Mouse (Mus musculus) testis, adult 2 months (tissue): ENCODE data around the gene Tmem209.

Experiments used
- CTCF ChIP-seq: fragments of 200-500 bp; IDR thresholded peaks from 2 replicates; pipeline ENCODE4 v1.5.1; 2012; ENCODE audit warnings: low read depth, mild to moderate bottlenecking, inconsistent platforms, low read length, moderate library complexity; ENCODE audit not compliant: control insufficient read depth, insufficient read depth, insufficient replicate concordance
- POLR2A ChIP-seq: fragments of 200-500 bp; IDR thresholded peaks from 2 replicates; pipeline ENCODE4 v1.6.1; 2012; ENCODE audit warnings: low read depth, mild to moderate bottlenecking, inconsistent platforms, low read length, moderate library complexity; ENCODE audit not compliant: control insufficient read depth

GRCm38 (mm10) chr6:30482908-30483307 lies 26.7 kb downstream of the Tmem209 start:
- TF ChIP-seq POLR2A: no peak
- no peak for TF ChIP-seq CTCF
